Mouse (Mus musculus) intestine, embryonic 14.5 days (tissue): Measurements from ENCODE around the gene Copg1. TPM values are rescaled to one million over a fixed set of nuclear protein-coding genes. Genes with fewer than 3 reads are reported as not detected.
"Not testable (repeated sequence)": the region's sequence is repeated elsewhere in the genome, so short reads cannot be mapped to it uniquely, and the experiment has no call there.

Experiments
- ATAC-seq: fragments of 200-750 bp; cut with Nextera tagmentation; replicated peaks from 2 replicates; pipeline ENCODE4 v1.8.0; 2017; ENCODE audit warnings: low read depth, moderate number of reproducible peaks, moderate TSS enrichment, moderate library complexity; ENCODE audit not compliant: low FRiP score, low TSS enrichment
- DNase-seq: peaks from one replicate; pipeline ENCODE4 v3.0.0-alpha.2; 2018; ENCODE audit warnings: low spot score
- H3K27ac ChIP-seq: fragments of 300-500 bp; sonication (generic); 2 replicates; pipeline ENCODE4 v1.5.1; 2014; ENCODE audit warnings: low read depth, mild to moderate bottlenecking, control low read depth
- H3K27me3 ChIP-seq: fragments of 300-500 bp; sonication (generic); replicated peaks from 2 replicates; pipeline ENCODE4 v1.6.1; 2014; ENCODE audit warnings: low read length, control low read depth; ENCODE audit not compliant: control insufficient read depth, insufficient read depth
- H3K36me3 ChIP-seq: fragments of 300-500 bp; sonication (generic); 2 replicates; pipeline ENCODE4 v1.6.1; 2014; ENCODE audit warnings: low read length, control low read depth; ENCODE audit not compliant: control insufficient read depth, insufficient read depth
- H3K4me1 ChIP-seq: fragments of 300-500 bp; sonication (generic); replicated peaks from 2 replicates; pipeline ENCODE4 v1.6.1; 2014; ENCODE audit warnings: low read length, control low read depth, mixed read lengths; ENCODE audit not compliant: control insufficient read depth, insufficient read depth
- H3K4me2 ChIP-seq: fragments of 300-500 bp; sonication (generic); 2 replicates; pipeline ENCODE4 v1.6.1; 2014; ENCODE audit warnings: low read length
- H3K4me3 ChIP-seq: fragments of 300-500 bp; sonication (generic); 2 replicates; pipeline ENCODE4 v1.5.1; 2014; ENCODE audit warnings: low read depth, low read length, control low read depth, mixed read lengths
- H3K9ac ChIP-seq: fragments of 300-500 bp; sonication (generic); 2 replicates; pipeline ENCODE4 v1.6.1; 2014; ENCODE audit warnings: mild to moderate bottlenecking, low read length
- H3K9me3 ChIP-seq: fragments of 300-500 bp; sonication (generic); 2 replicates; pipeline ENCODE4 v1.6.1; 2016; ENCODE audit warnings: low read length, control low read depth; ENCODE audit not compliant: control insufficient read depth
- WGBS: fragments of 180-500 bp; shearing (Covaris S2); extraction: QIAGEN DNeasy Blood & Tissue Kit; methylation state at CpG from one replicate; pipeline ENCODE4 v1.1.7; 2014; 5-methylcytosine and 5-hydroxymethylcytosine counted together
- polyA plus RNA-seq: library from polyadenylated mRNA; unstranded; fragments of >200 nt; fragmentation: Nextera tagmentation; extraction: Ambion mirVana; gene quantifications from 2 replicates; pipeline ENCODE4 v1.2.1, GENCODE M21; 2014

Gene Copg1
- polyA plus RNA-seq, 1 experiment from 2014 or later: 170 TPM

DNA sequence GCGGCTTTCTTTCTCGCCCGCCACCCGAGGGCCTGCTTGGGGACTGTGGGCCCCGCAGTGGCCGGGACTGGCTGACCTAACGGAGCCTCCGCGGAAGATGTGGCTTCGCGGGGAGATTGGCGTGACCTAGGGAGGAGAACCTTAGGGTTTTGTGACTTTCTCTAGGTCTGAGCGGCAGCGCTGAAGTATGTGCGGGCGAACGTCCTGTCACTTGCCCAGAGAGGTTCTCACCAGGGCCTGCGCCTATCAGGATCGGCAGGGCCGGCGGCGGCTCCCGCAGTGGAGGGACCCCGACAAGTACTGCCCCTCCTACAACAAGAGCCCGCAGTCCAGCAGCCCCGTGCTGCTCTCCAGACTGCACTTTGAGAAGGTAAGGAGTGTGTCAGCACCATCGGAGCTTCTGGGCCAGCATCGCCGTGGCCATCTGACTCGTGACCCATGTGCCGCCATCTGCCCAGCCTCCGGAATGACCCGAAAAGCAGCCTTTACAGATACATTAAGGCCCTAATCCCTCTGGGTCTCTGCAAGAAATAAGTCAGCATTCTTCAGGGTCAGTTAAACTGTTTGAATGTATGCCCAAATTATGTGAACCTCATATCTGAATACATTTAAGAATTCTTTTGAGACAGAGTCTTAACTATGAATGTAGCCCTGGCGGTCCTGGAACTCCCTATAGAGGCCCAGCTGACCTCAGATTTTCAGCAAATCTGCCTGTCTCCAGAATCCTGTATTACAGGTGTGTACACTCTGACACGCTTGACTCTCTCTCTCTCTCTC, 26.9 kb downstream of the Copg1 start:
- WGBS: 3% methylated on average over 35 of the region's 35 CpGs
- peak; percentile 84 for DNase-seq

DNA sequence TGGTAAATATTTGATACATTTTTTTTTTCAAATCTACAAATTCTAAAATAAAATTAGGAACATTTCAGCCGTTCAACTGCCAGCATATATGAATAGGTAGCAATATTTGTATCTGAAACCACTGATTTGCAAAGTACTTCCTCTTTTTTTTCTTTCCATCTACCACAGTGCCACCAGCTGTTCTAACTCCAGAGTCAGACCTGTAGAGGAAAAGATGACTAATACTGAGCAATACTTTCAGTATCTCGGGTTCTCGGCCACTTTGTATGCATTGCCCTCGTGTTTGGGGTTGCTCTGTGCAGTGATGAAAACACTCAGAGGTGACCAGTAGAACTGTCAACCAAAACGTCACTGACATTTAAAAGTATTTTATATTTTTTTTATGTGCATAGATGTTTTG, 28.3 kb downstream of the Copg1 start:
- DNase-seq (no peak), ATAC-seq (no peak)
- no peak overlapping the region for H3K4me3 ChIP-seq
- H3K4me2 ChIP-seq: no peak overlapping the region
- no peak overlapping the region for H3K27ac ChIP-seq
- no peak overlapping the region for H3K9ac ChIP-seq
- 78% methylated on average over 5 of the region's 5 CpGs for WGBS
- H3K36me3 ChIP-seq: peaks cover 70% of the 10 kb centered on the region
- H3K9me3 ChIP-seq: no peaks in the 10 kb centered on the region
- H3K4me1 ChIP-seq: peaks cover 10% of the 10 kb centered on the region
- H3K27me3 ChIP-seq: no peaks in the 10 kb centered on the region

More for the DNA sequence above, 26.9 kb downstream of the Copg1 start:
- H3K4me3 ChIP-seq: peak overlapping the region; percentile 55
- H3K36me3 ChIP-seq: peaks cover 72% of the 10 kb centered on the region
- H3K27ac ChIP-seq: peak overlapping the region; percentile 85
- H3K27me3 ChIP-seq: no peaks in the 10 kb centered on the region
- H3K9ac ChIP-seq: peak overlapping the region; percentile 68
- no peaks in the 10 kb centered on the region for H3K9me3 ChIP-seq
- H3K4me1 ChIP-seq: peaks cover 10% of the 10 kb centered on the region
- ATAC-seq: peak; percentile 64
- H3K4me2 ChIP-seq: peak overlapping the region; percentile 70

DNA sequence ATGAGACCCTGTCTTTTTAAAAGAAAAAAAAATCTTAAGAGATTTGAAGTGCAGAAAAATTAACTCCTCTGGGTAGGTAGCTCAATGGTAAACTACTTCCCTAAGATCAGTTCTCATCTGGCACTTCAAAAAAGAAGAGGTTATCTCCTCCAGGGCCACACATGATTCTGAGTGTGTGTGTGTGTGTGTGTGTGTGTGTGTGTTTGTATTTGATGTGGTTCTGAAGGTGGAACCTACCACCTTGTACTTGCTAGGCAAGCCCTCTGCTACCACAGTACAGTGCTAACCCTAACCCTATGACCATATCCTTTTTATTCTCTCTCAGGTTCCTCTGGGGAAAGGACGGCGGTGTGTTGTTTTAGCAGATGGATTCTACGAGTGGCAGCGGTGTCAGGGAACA, 33.6 kb downstream of the Copg1 start:
- 89% methylated on average over 4 of the region's 4 CpGs for WGBS
- peaks cover 89% of the 10 kb centered on the region for H3K36me3 ChIP-seq
- H3K4me3 ChIP-seq: no peak overlapping the region
- ATAC-seq (no peak), DNase-seq (no peak)
- no peaks in the 10 kb centered on the region for H3K9me3 ChIP-seq
- H3K27ac ChIP-seq: no peak overlapping the region
- no peaks in the 10 kb centered on the region for H3K27me3 ChIP-seq
- H3K4me1 ChIP-seq: no peaks in the 10 kb centered on the region; the same call in 1 of the 2 replicates
- H3K9ac ChIP-seq: no peak overlapping the region
- no peak overlapping the region for H3K4me2 ChIP-seq

DNA sequence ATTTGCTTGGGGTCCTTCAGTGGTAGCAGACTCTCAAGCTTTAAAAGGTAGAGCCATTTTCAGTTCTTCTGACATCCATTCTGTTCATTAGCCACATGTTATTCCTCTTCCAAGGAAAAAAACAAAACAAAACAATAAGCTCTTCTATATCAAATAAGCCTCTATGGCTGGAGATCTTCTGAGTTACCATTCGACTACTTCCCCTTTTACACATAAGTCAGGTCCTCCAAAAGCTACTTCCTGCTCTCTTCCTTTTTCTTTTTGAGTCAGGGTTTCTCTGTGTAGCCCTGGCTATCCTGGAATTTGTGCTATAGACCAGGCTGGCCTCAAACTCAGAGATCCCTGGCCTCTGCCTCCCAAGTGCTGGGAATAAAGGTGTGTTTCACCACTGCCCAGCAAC, 36.0 kb downstream of the Copg1 start:
- no peak overlapping the region for H3K27ac ChIP-seq
- H3K27me3 ChIP-seq: no peaks in the 10 kb centered on the region
- H3K4me1 ChIP-seq: no peaks in the 10 kb centered on the region
- H3K4me2 ChIP-seq: no peak overlapping the region
- peaks cover 80% of the 10 kb centered on the region for H3K36me3 ChIP-seq
- no peak overlapping the region for H3K9ac ChIP-seq
- no peak overlapping the region for H3K4me3 ChIP-seq
- no peak for ATAC-seq
- 77% methylated on average over 1 of the region's 1 CpGs for WGBS
- DNase-seq: no peak
- no peaks in the 10 kb centered on the region for H3K9me3 ChIP-seq

DNA sequence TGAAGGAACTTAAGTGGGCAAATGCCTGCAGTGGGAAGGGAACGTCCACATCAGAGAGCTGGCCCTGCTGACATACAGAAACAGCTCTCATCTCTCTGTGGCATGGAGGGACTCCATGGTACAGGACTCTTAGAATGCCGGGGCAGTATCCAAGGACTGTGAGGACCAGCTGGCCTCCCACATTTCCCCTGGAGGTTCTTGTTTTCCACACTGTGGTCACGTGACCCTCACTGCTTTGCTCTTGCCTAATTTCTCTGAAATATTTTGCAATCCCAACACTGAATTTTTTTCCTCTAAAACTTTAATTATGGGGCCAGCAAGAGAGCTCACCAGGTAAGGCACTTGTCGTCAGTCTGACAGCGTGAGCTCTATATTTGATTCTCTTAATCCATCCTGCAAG, 47.4 kb downstream of the Copg1 start:
- no peak overlapping the region for H3K9ac ChIP-seq
- DNase-seq: no peak
- H3K36me3 ChIP-seq: peaks cover 56% of the 10 kb centered on the region
- H3K4me2 ChIP-seq: no peak overlapping the region
- H3K4me1 ChIP-seq: no peaks in the 10 kb centered on the region
- no peak overlapping the region for H3K4me3 ChIP-seq
- H3K9me3 ChIP-seq: peaks cover 8% of the 10 kb centered on the region; the same call in 1 of the 2 replicates
- WGBS: 89% methylated on average over 5 of the region's 5 CpGs
- no peaks in the 10 kb centered on the region for H3K27me3 ChIP-seq
- no peak for ATAC-seq
- H3K27ac ChIP-seq: no peak overlapping the region

DNA sequence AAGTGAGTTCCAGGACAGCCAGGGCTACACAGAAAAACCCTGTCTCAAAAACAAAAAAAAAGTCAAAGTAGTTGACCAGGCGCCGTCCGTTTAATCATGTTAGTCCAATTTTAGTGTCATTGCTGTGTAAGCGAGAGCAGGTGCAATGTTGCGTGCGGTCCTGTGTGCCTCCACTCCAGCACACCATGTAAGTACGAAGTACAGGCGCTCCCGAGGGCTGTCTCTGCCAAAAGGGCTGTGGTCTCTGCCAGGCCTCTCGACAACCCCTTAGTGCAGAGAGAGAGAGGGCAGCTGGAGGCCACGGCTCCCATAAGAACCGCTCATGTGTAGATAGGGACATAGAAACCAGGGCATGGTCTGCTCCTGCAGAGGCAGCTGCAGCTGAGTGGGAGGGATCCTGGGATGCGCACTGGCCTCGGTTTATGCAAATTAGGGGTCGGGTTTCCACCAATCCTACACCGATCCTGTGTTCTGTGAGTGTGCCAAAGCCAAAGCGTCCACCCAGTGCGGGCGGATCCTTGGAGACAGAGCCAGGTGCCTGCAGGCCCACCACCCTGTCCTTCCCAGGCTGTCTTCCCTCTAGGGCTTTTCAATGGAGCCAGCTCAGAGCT, 49.7 kb downstream of the Copg1 start:
- H3K27ac ChIP-seq: peak overlapping the region; percentile 27
- WGBS: 37% methylated on average over 19 of the region's 19 CpGs
- no peak overlapping the region for H3K9ac ChIP-seq
- no peak overlapping the region for H3K4me2 ChIP-seq
- peak; percentile 97 for ATAC-seq
- no peaks in the 10 kb centered on the region for H3K9me3 ChIP-seq
- H3K36me3 ChIP-seq: peaks cover 44% of the 10 kb centered on the region
- DNase-seq: peak; percentile 77
- H3K4me3 ChIP-seq: no peak overlapping the region
- no peaks in the 10 kb centered on the region for H3K27me3 ChIP-seq
- no peaks in the 10 kb centered on the region for H3K4me1 ChIP-seq

DNA sequence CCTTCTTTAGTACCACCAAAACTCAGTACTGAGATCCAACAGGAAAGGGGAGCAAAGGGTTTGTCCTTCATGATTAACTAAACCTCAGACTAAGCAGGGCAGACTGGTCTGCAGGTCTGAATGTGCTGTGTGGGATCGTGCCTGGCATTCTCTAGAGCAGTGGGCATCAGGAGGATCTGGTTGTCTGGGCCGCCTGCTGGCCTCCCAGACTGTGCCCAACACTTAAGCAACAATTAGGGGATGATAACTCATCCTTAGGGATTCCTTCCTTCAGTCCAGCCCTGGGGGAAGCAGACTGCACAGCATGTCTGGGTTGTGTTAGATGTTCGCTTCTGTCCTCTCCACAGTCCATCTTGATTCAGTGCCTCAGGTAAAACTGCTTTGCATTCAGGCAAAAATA, 51.3 kb downstream of the Copg1 start:
- no peaks in the 10 kb centered on the region for H3K27me3 ChIP-seq
- H3K4me2 ChIP-seq: no peak overlapping the region
- H3K9ac ChIP-seq: no peak overlapping the region
- DNase-seq (no peak), ATAC-seq (no peak)
- WGBS: 83% methylated on average over 3 of the region's 3 CpGs
- H3K4me1 ChIP-seq: no peaks in the 10 kb centered on the region
- H3K27ac ChIP-seq: no peak overlapping the region
- H3K4me3 ChIP-seq: no peak overlapping the region
- peaks cover 28% of the 10 kb centered on the region for H3K36me3 ChIP-seq
- H3K9me3 ChIP-seq: no peaks in the 10 kb centered on the region

DNA sequence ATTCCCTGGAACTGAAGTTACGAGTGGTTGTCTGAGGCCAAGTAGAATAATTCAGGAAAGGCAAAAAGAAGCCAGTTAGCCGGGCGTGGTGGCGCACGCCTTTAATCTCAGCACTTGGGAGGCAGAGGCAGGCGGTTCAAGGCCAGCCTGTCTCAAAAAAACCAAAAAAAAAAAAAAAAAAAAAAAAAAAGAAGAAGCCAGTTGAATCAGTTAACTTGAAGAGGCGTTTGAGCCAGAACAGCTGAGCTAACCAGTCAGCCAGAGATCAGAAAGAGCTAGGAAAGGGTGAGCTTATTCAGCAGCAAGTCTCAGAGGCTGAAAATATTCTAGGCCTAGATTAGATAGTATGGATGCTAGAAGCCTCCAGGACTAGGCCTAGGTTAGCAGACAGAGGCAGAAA, 54.6 kb downstream of the Copg1 start:
- no peaks in the 10 kb centered on the region for H3K4me1 ChIP-seq
- H3K9me3 ChIP-seq: peaks cover 5% of the 10 kb centered on the region; the same call in 1 of the 2 replicates
- ATAC-seq: no peak
- no peak overlapping the region for H3K4me3 ChIP-seq
- no peak overlapping the region for H3K9ac ChIP-seq
- H3K27ac ChIP-seq: no peak overlapping the region
- no peaks in the 10 kb centered on the region for H3K27me3 ChIP-seq
- H3K36me3 ChIP-seq: no peaks in the 10 kb centered on the region
- WGBS: 85% methylated on average over 7 of the region's 7 CpGs
- DNase-seq: no peak
- no peak overlapping the region for H3K4me2 ChIP-seq

DNA sequence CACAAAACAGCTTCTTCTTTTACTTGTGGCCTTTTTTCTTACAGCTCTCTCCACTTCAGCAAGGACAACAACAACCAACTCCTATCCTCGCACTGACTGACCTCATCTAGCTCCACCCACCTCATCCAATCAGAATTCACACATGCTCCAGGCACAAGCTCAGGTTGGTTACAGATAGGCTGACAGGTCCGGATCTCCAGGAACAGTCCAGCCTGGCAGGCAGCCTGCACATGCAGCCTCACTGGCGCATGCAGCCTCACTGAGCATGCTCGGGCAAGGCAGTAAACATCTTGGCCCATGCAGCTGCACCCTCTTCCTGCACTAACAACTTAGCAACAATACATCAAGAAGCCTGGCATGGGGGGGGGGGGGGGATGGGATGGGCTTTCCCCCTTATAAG, 74.8 kb downstream of the Copg1 start:
- not testable (repeated sequence) for H3K4me1 ChIP-seq, H3K27ac ChIP-seq, ATAC-seq, H3K9ac ChIP-seq, H3K36me3 ChIP-seq, DNase-seq, H3K4me3 ChIP-seq, H3K27me3 ChIP-seq, H3K4me2 ChIP-seq
- 57% methylated on average over 4 of the region's 4 CpGs for WGBS
- peaks cover 10% of the 10 kb centered on the region; the same call in 1 of the 2 replicates for H3K9me3 ChIP-seq
